Mouse (Mus musculus): Measurements from ENCODE around the gene Rpl39l.

- TF ChIP-seq CTCF (IDR thresholded peaks at IDR 0.05; ENCODE audit: low read depth, low read length) (no peak), POLR2A (IDR thresholded peaks at IDR 0.05; ENCODE audit: borderline replicate concordance, low read depth, low read length) (no peak)
These were observed 26.9 kb upstream of the Rpl39l start for GRCm38 (mm10) chr16:10143166-10143565.
